Mouse (Mus musculus): ENCODE measurements around the gene Insr.

Insr gene

GRCm38 (mm10) chr8:3238792-3239191 is 40.6 kb downstream of the Insr start:
- in situ Hi-C loops (cut with MboI; ENCODE audit: unreplicated experiment in 2 of 2) = no loop called here

GRCm38 (mm10) chr8:3237319-3237718 is 42.1 kb downstream of the Insr start:
- in situ Hi-C loops (cut with MboI; ENCODE audit: unreplicated experiment in 2 of 2) = no loop called here

- in situ Hi-C loops (cut with MboI; ENCODE audit: unreplicated experiment in 2 of 2) = no loop called here
Observed at GRCm38 (mm10) chr8:3236277-3236676, 43.1 kb downstream of the Insr start.

- in situ Hi-C loops (cut with MboI; ENCODE audit: unreplicated experiment in 2 of 2) = no loop called here
Observed at GRCm38 (mm10) chr8:3234569-3234968, 44.8 kb downstream of the Insr start.

- in situ Hi-C loops (cut with MboI; ENCODE audit: unreplicated experiment in 2 of 2) = no loop called here
Observed at GRCm38 (mm10) chr8:3232601-3233000, 46.8 kb downstream of the Insr start.

- in situ Hi-C loops (cut with MboI; ENCODE audit: unreplicated experiment in 2 of 2) = no loop called here
Observed at GRCm38 (mm10) chr8:3230118-3231060, 49.0 kb downstream of the Insr start.

GRCm38 (mm10) chr8:3227423-3227822 is 52.0 kb downstream of the Insr start:
- in situ Hi-C loops (cut with MboI; ENCODE audit: unreplicated experiment in 2 of 2) = no loop called here

GRCm38 (mm10) chr8:3225731-3226130 is 53.7 kb downstream of the Insr start:
- in situ Hi-C loops (cut with MboI; ENCODE audit: unreplicated experiment in 2 of 2) = no loop called here

GRCm38 (mm10) chr8:3225184-3225583 is 54.2 kb downstream of the Insr start:
- in situ Hi-C loops (cut with MboI; ENCODE audit: unreplicated experiment in 2 of 2) = no loop called here

- in situ Hi-C loops (cut with MboI; ENCODE audit: unreplicated experiment in 2 of 2) = loop anchor here (5.0 kb wide), 2 partner anchors 55 to 60 kb away; partner anchors contain the start of gene Insr (in 1 of the 2)
Observed at GRCm38 (mm10) chr8:3222636-3222965, 56.8 kb downstream of the Insr start.

GRCm38 (mm10) chr8:3221960-3222635 is 57.3 kb downstream of the Insr start:
- in situ Hi-C loops (cut with MboI; ENCODE audit: unreplicated experiment in 2 of 2) = loop anchor here (5.0 kb wide), 2 partner anchors 55 to 60 kb away; partner anchors contain the start of gene Insr (in 1 of the 2)

- in situ Hi-C loops (cut with MboI; ENCODE audit: unreplicated experiment in 2 of 2) = loop anchor here (5.0 kb wide), 2 partner anchors 56 to 61 kb away; partner anchors contain the start of gene Insr (in 1 of the 2)
Observed at GRCm38 (mm10) chr8:3221047-3221959, 58.1 kb downstream of the Insr start.

GRCm38 (mm10) chr8:3220502-3220901 is 58.9 kb downstream of the Insr start:
- in situ Hi-C loops (cut with MboI; ENCODE audit: unreplicated experiment in 2 of 2) = loop anchor here (5.0 kb wide), 2 partner anchors 57 to 62 kb away; partner anchors contain the start of gene Insr (in 1 of the 2)

GRCm38 (mm10) chr8:3219921-3220411 is 59.5 kb downstream of the Insr start:
- in situ Hi-C loops (cut with MboI; ENCODE audit: unreplicated experiment in 2 of 2) = loop anchor here (5.0 kb wide), 2 partner anchors 57 to 62 kb away; partner anchors contain the start of gene Insr (in 1 of the 2)

- in situ Hi-C loops (cut with MboI; ENCODE audit: unreplicated experiment in 2 of 2) = no loop called here
Observed at GRCm38 (mm10) chr8:3219266-3219665, 60.2 kb downstream of the Insr start.

- in situ Hi-C loops (cut with MboI; ENCODE audit: unreplicated experiment in 2 of 2) = no loop called here
Observed at GRCm38 (mm10) chr8:3216541-3217092, 62.8 kb downstream of the Insr start.

- in situ Hi-C loops (cut with MboI; ENCODE audit: unreplicated experiment in 2 of 2) = no loop called here
Observed at GRCm38 (mm10) chr8:3215561-3215960, 63.9 kb downstream of the Insr start.

GRCm38 (mm10) chr8:3214601-3215000 is 64.8 kb downstream of the Insr start:
- in situ Hi-C loops (cut with MboI; ENCODE audit: unreplicated experiment in 2 of 2) = no loop called here

- in situ Hi-C loops (cut with MboI; ENCODE audit: unreplicated experiment in 2 of 2) = no loop called here
Observed at GRCm38 (mm10) chr8:3211456-3211855, 68.0 kb downstream of the Insr start.

GRCm38 (mm10) chr8:3209960-3210359 is 69.5 kb downstream of the Insr start:
- in situ Hi-C loops (cut with MboI; ENCODE audit: unreplicated experiment in 2 of 2) = no loop called here

Measured in v-Abl transformed pro-B cells (cell line).